Mouse (Mus musculus): Measurements from ENCODE around the gene Smok2a. TPM values are rescaled to one million over a fixed set of nuclear protein-coding genes. Genes with fewer than 3 reads are reported as not detected.
"Not testable (repeated sequence)": the region's sequence is repeated elsewhere in the genome, so short reads cannot be mapped to it uniquely, and the experiment has no call there.

Smok2a gene
- polyA plus RNA-seq (2016; fragmentation: Nextera tagmentation; extraction: Ambion mirVana), result not detected in 2 replicates

- no peak within 1 kb of the TSS for H3K4me2 ChIP-seq
- WGBS, result 76% methylated on average over 3 of the region's 3 CpGs
- H3K4me1 ChIP-seq (replicated peaks), result no peaks in the 10 kb centered on the region
- H3K9me3 ChIP-seq (replicated peaks), result peaks cover 79% of the 10 kb centered on the region
- ATAC-seq (ENCODE audit: insufficient number of reproducible peaks, low FRiP score), result no peak
- H3K9ac ChIP-seq, result no peak within 1 kb of the TSS
- no peaks in the 10 kb centered on the region for H3K27me3 ChIP-seq (replicated peaks)
- no peak within 1 kb of the TSS for H3K27ac ChIP-seq (ENCODE audit: poor library complexity, severe bottlenecking)
- H3K4me3 ChIP-seq, result no peak within 1 kb of the TSS
- no peaks in the 10 kb centered on the region for H3K36me3 ChIP-seq
Observed at GRCm38 (mm10) chr17:13220888-13221287, at the start of gene Smok2a. Gene Smok2a, plus strand, starts transcription at chr17:13221188.

DNA sequence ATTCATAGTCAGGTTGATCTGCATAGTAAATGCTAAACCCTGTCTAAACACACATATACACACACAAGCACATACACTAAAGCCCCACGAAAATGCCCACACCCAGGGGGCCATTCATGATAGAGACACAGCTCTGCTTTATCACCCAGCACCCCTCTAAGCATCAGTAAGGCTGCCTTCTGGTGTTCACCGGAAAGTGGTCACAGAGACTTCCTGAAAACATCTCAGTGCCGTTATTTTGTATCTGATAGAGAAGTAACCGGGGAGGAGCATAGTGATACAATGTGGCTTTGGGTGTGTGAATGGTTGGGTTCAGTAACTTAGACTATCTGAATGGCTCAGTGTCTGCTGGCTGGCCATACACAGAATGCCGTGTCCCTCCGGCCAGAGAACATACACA is 47.4 kb upstream of the Smok2a start:
- H3K4me1 ChIP-seq (replicated peaks); H3K27ac ChIP-seq (ENCODE audit: poor library complexity, severe bottlenecking); H3K9ac ChIP-seq; H3K4me2 ChIP-seq; H3K36me3 ChIP-seq; ATAC-seq (ENCODE audit: insufficient number of reproducible peaks, low FRiP score); H3K9me3 ChIP-seq (replicated peaks); H3K4me3 ChIP-seq; H3K27me3 ChIP-seq (replicated peaks): not testable (repeated sequence)
- WGBS, result 80% methylated on average over 6 of the region's 6 CpGs

- 23% methylated on average over 2 of the region's 3 CpGs for WGBS
- ATAC-seq (ENCODE audit: insufficient number of reproducible peaks, low FRiP score); H3K4me3 ChIP-seq; H3K27ac ChIP-seq (ENCODE audit: poor library complexity, severe bottlenecking); H3K36me3 ChIP-seq; H3K27me3 ChIP-seq (replicated peaks); H3K4me1 ChIP-seq (replicated peaks); H3K9ac ChIP-seq; H3K4me2 ChIP-seq: not testable (repeated sequence)
- peaks cover 10% of the 10 kb centered on the region for H3K9me3 ChIP-seq (replicated peaks)
Observed at GRCm38 (mm10) chr17:13174029-13174428, 47.0 kb upstream of the Smok2a start.

DNA sequence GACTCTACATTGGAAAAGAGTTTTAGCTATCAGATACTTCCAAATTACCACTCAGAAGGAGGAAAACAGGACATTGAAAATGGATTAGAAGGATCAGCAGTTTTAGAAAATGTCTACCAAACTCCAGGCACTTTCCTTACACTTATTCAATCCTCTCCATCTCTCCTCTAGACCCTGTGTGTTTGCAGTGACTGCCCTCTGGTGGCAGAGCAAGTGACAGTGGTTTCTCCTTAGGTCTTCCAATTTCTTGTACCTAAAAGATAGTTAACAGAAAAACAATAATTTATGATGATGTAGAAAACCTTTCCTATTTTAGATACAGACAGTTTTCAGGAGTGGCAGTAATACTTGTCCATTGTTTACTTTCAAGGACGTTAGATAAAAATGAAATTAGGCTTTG is 45.4 kb upstream of the Smok2a start:
- 29% methylated on average over 1 of the region's 1 CpGs for WGBS
- not testable (repeated sequence) for H3K27ac ChIP-seq (ENCODE audit: poor library complexity, severe bottlenecking); H3K27me3 ChIP-seq (replicated peaks); H3K4me3 ChIP-seq; H3K4me2 ChIP-seq; H3K36me3 ChIP-seq; H3K9ac ChIP-seq; ATAC-seq (ENCODE audit: insufficient number of reproducible peaks, low FRiP score); H3K4me1 ChIP-seq (replicated peaks)
- peaks cover 16% of the 10 kb centered on the region for H3K9me3 ChIP-seq (replicated peaks)

DNA sequence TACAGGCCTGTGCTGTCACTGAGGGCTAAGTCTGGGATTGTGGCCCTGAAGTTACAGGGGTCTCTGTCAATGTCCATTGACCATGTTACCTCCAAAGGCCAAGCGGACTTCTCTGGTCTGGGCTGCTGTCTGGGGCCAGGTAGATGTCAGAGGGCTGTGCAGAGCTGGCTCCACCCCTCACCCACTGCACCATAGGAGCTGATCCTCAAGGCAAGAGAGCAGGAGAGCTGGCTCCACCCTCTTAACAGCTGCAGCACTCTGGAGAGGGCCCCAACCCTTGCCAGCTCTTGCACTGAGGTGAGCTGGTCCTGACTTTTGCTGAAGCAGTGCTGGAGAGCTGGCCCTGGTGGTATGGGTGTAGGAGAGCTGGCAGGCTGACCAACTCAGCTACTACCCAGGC is 43.2 kb upstream of the Smok2a start:
- H3K27ac ChIP-seq (ENCODE audit: poor library complexity, severe bottlenecking); H3K4me1 ChIP-seq (replicated peaks); H3K4me2 ChIP-seq; H3K9ac ChIP-seq; H3K4me3 ChIP-seq; H3K27me3 ChIP-seq (replicated peaks); H3K36me3 ChIP-seq: not testable (repeated sequence)
- WGBS, result 34% methylated on average over 1 of the region's 1 CpGs
- peaks cover 33% of the 10 kb centered on the region for H3K9me3 ChIP-seq (replicated peaks)
- peak; percentile 43 for ATAC-seq (ENCODE audit: insufficient number of reproducible peaks, low FRiP score)

DNA sequence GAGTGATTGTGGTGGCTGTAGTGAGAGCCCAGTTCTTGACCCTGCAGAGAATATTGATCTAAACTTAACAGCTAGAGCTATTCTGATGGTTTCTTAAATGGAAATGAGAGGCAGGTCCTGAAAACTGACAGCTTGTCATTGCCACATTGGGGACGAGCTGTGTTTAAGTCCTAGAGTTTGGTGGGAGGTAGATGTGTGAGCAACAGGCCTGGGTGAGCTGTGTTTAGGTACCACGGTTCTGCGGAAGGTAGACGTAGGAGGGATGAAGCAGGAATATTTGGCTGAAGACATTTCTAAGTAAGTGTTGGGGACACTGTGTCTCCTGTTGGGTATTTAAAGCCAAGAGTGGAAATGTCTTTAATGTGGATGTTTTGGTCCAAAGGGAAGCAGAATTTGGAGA is 42.0 kb upstream of the Smok2a start:
- H3K9me3 ChIP-seq (replicated peaks), result peaks cover 35% of the 10 kb centered on the region
- H3K9ac ChIP-seq; H3K4me2 ChIP-seq; H3K4me3 ChIP-seq; H3K27ac ChIP-seq (ENCODE audit: poor library complexity, severe bottlenecking); H3K4me1 ChIP-seq (replicated peaks); H3K27me3 ChIP-seq (replicated peaks); ATAC-seq (ENCODE audit: insufficient number of reproducible peaks, low FRiP score); H3K36me3 ChIP-seq: not testable (repeated sequence)
- WGBS, result 78% methylated on average over 4 of the region's 4 CpGs

DNA sequence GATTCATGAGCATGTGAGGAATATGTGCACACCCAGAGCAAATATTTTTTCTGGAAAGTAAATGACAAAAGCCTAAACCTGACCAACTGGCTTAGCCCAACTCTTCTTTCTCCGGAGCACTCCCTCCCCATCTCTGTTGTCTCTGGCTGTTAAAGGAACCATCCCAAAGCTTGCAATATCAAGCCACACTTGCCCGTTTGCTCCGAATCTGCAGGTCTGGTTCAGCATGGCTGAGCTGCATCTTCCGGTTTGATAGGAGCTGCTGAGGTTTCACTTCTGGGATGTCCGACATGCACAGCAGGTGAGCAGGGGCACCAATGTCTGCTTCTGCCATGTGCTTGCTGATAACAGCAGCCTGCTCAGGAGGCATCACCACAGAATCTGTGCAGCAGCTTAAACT is 40.5 kb upstream of the Smok2a start:
- peaks cover 38% of the 10 kb centered on the region for H3K9me3 ChIP-seq (replicated peaks)
- H3K27ac ChIP-seq (ENCODE audit: poor library complexity, severe bottlenecking); H3K4me1 ChIP-seq (replicated peaks); H3K4me2 ChIP-seq; H3K4me3 ChIP-seq; H3K36me3 ChIP-seq; H3K9ac ChIP-seq; ATAC-seq (ENCODE audit: insufficient number of reproducible peaks, low FRiP score); H3K27me3 ChIP-seq (replicated peaks): not testable (repeated sequence)
- 82% methylated on average over 5 of the region's 5 CpGs for WGBS

DNA sequence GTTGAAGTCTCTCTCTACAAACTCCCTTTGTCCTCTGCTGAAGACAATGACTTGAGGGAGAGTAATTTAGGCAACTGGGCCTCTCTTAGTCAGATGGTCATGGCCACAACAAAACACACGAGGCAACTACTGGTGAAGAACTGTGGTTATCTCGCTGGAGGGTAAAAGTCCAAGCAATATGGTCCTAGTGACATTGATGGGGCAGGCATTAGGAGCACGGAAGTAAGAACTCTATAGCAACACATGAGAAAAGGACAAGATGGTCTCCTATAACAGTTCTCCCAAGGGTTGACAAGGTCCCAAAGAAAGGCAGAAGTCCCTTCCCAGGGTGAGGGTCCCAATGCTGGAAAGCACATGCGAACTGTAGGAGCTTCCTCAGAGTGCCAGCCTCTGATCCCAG is 38.3 kb upstream of the Smok2a start:
- H3K27ac ChIP-seq (ENCODE audit: poor library complexity, severe bottlenecking); H3K36me3 ChIP-seq; H3K4me1 ChIP-seq (replicated peaks); H3K9ac ChIP-seq; H3K27me3 ChIP-seq (replicated peaks); H3K4me2 ChIP-seq; ATAC-seq (ENCODE audit: insufficient number of reproducible peaks, low FRiP score); H3K4me3 ChIP-seq: not testable (repeated sequence)
- WGBS, result 55% methylated on average over 3 of the region's 4 CpGs
- peaks cover 53% of the 10 kb centered on the region for H3K9me3 ChIP-seq (replicated peaks)

DNA sequence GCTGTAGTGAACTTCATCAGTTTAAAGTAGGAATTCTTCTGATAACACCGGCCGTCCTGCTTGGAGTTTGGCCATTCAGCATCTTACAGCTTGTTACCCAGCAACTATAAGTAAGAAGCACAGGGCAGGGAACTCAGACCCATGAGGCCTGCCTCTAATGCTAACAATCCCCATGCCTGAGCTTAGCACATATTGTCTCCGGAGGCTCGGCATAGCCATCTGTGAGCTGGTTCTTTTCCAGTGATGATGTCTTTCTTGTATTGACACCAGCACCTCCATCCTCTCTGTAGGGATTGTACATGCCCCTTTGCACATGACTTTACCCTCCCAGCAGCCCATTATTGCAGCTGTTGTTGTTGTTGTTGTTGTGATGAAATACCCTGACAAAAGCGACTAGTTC is 36.5 kb upstream of the Smok2a start:
- H3K27me3 ChIP-seq (replicated peaks); H3K27ac ChIP-seq (ENCODE audit: poor library complexity, severe bottlenecking); H3K36me3 ChIP-seq; ATAC-seq (ENCODE audit: insufficient number of reproducible peaks, low FRiP score); H3K4me3 ChIP-seq; H3K4me2 ChIP-seq; H3K4me1 ChIP-seq (replicated peaks); H3K9ac ChIP-seq: not testable (repeated sequence)
- WGBS, result 79% methylated on average over 5 of the region's 5 CpGs
- H3K9me3 ChIP-seq (replicated peaks), result peaks cover 56% of the 10 kb centered on the region

- not testable (repeated sequence) for H3K27me3 ChIP-seq (replicated peaks); H3K4me3 ChIP-seq; ATAC-seq (ENCODE audit: insufficient number of reproducible peaks, low FRiP score); H3K27ac ChIP-seq (ENCODE audit: poor library complexity, severe bottlenecking); H3K4me2 ChIP-seq; H3K4me1 ChIP-seq (replicated peaks); H3K9ac ChIP-seq; H3K36me3 ChIP-seq
- 74% methylated on average over 6 of the region's 6 CpGs for WGBS
- peaks cover 57% of the 10 kb centered on the region for H3K9me3 ChIP-seq (replicated peaks)
Observed at GRCm38 (mm10) chr17:13186541-13186940, 34.4 kb upstream of the Smok2a start.

GRCm38 (mm10) chr17:13187621-13188020 is 33.4 kb upstream of the Smok2a start:
- H3K9me3 ChIP-seq (replicated peaks), result peaks cover 50% of the 10 kb centered on the region
- H3K36me3 ChIP-seq; H3K4me1 ChIP-seq (replicated peaks); ATAC-seq (ENCODE audit: insufficient number of reproducible peaks, low FRiP score); H3K27me3 ChIP-seq (replicated peaks); H3K27ac ChIP-seq (ENCODE audit: poor library complexity, severe bottlenecking); H3K4me2 ChIP-seq; H3K4me3 ChIP-seq; H3K9ac ChIP-seq: not testable (repeated sequence)
- WGBS, result 63% methylated on average over 6 of the region's 6 CpGs

- 74% methylated on average over 2 of the region's 2 CpGs for WGBS
- not testable (repeated sequence) for ATAC-seq (ENCODE audit: insufficient number of reproducible peaks, low FRiP score); H3K36me3 ChIP-seq; H3K27ac ChIP-seq (ENCODE audit: poor library complexity, severe bottlenecking); H3K4me2 ChIP-seq; H3K4me1 ChIP-seq (replicated peaks); H3K27me3 ChIP-seq (replicated peaks); H3K9ac ChIP-seq; H3K4me3 ChIP-seq
- peaks cover 58% of the 10 kb centered on the region for H3K9me3 ChIP-seq (replicated peaks)
Observed at GRCm38 (mm10) chr17:13188846-13189245, 32.1 kb upstream of the Smok2a start.

Data from heart, embryonic 12.5 days (tissue).